Mouse (Mus musculus): ENCODE data around the gene Tprn.

- TF ChIP-seq POLR2A (IDR thresholded peaks at IDR 0.05; ENCODE audit: low read depth, low read length) (no peak), CTCF (conservative IDR thresholded peaks at IDR 0.05; ENCODE audit: insufficient read depth, insufficient read length, low read depth, low read length) (no peak)
Observed at GRCm38 (mm10) chr2:25310969-25311368, 48.6 kb downstream of the Tprn start.
